Comparison of ENCODE assay signal across 15 mouse cellular contexts in genomic region chr5:137051914-137052505, GRCm38 (mm10). TPM values are rescaled to one million over a fixed set of nuclear protein-coding genes. Genes with fewer than 3 reads are reported as not detected.
A peak's percentile ranks its signal among the peaks of the same experiment; 100 is the strongest.
DNase-seq lines count a peak whose midpoint lies in the region; ATAC-seq and TF ChIP-seq lines count a peak whose summit lies in the region.
"Had no signal": no experiment of that assay in that cellular context is flagged by ENCODE, and none has a peak within 500 bp of the region (broad histone marks: within the 10 kb centered on the region; RNA-seq: fewer than 3 reads in every experiment).

No protein-coding gene starts in this region.

- no peak overlapping the region for H3K9ac ChIP-seq in forebrain, embryonic 14.5 days (ENCODE audit: low read length)
- H3K9ac ChIP-seq: embryonic facial prominence, embryonic 15.5 days; limb, embryonic 13.5 days had no signal

- H3K9me3 ChIP-seq in forebrain, embryonic 14.5 days (replicated peaks; ENCODE audit: control insufficient read depth, low read length): no peaks in the 10 kb centered on the region
- H3K9me3 ChIP-seq: embryonic facial prominence, embryonic 15.5 days; limb, embryonic 13.5 days had no signal

- H3K4me2 ChIP-seq in forebrain, embryonic 14.5 days (ENCODE audit: low read length): no peak overlapping the region
- H3K4me2 ChIP-seq: embryonic facial prominence, embryonic 15.5 days; limb, embryonic 13.5 days had no signal

- no peaks in the 10 kb centered on the region for H3K36me3 ChIP-seq in C2C12 (ENCODE audit: control insufficient read depth, insufficient read depth)
- no peaks in the 10 kb centered on the region for H3K36me3 ChIP-seq in forebrain, embryonic 14.5 days (ENCODE audit: control insufficient read depth, insufficient read depth, low read length)
- H3K36me3 ChIP-seq: embryonic facial prominence, embryonic 15.5 days; limb, embryonic 13.5 days had no signal

- intact Hi-C loops in left cerebral cortex, postnatal 25 days (cut with DNase I): no loop called here

- no peaks in the 10 kb centered on the region for H3K79me3 ChIP-seq in C2C12 (ENCODE audit: low read depth)

- peak; percentile 41 to 80 for DNase-seq in layer of hippocampus, adult 2 months (ENCODE audit: low spot score in 2 of 2)
- no peak for DNase-seq in layer of hippocampus, postnatal 10 days (ENCODE audit: low spot score in 2 of 2)
- DNase-seq in NIH3T3 (ENCODE audit: low read depth): peak; percentile 47
- DNase-seq in left cerebral cortex, postnatal 25 days (ENCODE audit: low spot score in 2 of 2): peak; percentile 56 to 86
- no peak for DNase-seq in forebrain, embryonic 14.5 days (ENCODE audit: low spot score)
- DNase-seq in T-cell, adult 2 months (ENCODE audit: low spot score): no peak
- DNase-seq: cerebellum, postnatal 10 days; heart, adult 2 months; heart, postnatal 14 days; lung, postnatal 4 days; spleen, adult 18-20 months had no signal

- H3ac ChIP-seq in C2C12 (ENCODE audit: control insufficient read depth, insufficient read length, low read depth): no peak overlapping the region

- no peaks in the 10 kb centered on the region for H3K27me3 ChIP-seq in C2C12 (ENCODE audit: control insufficient read depth, insufficient read depth, insufficient read length)
- no peaks in the 10 kb centered on the region for H3K27me3 ChIP-seq in forebrain, embryonic 14.5 days (replicated peaks; ENCODE audit: control insufficient read depth, insufficient read depth, low read length)
- H3K27me3 ChIP-seq: embryonic facial prominence, embryonic 15.5 days; limb, embryonic 13.5 days had no signal

- H3K4me1 ChIP-seq in forebrain, embryonic 14.5 days (ENCODE audit: control insufficient read depth, insufficient read depth, low read length): no peaks in the 10 kb centered on the region
- H3K4me1 ChIP-seq: embryonic facial prominence, embryonic 15.5 days; limb, embryonic 13.5 days had no signal

- H3K79me2 ChIP-seq in C2C12 (ENCODE audit: control insufficient read depth, insufficient read depth): no peaks in the 10 kb centered on the region

- no peak for ATAC-seq in forebrain, embryonic 14.5 days
- ATAC-seq: forebrain, embryonic 16.5 days had no signal

- H3K4me3 ChIP-seq in layer of hippocampus, adult 2 months: no peak overlapping the region
- H3K4me3 ChIP-seq in C2C12 (ENCODE audit: insufficient read depth, poor library complexity, severe bottlenecking): no peak overlapping the region
- no peak overlapping the region for H3K4me3 ChIP-seq in forebrain, embryonic 14.5 days (ENCODE audit: low read depth, low read length)
- H3K4me3 ChIP-seq: embryonic facial prominence, embryonic 15.5 days; heart, adult 2 months; limb, embryonic 13.5 days had no signal

- TF ChIP-seq CTCF in layer of hippocampus, adult 2 months (conservative IDR thresholded peaks at IDR 0.05): no peak
- TF ChIP-seq CTCF in C2C12 (IDR thresholded peaks at IDR 0.05; ENCODE audit: control insufficient read depth, insufficient read depth, insufficient read length): no peak

- peak overlapping the region; percentile 93 for H3K27ac ChIP-seq in layer of hippocampus, adult 2 months
- no peak overlapping the region for H3K27ac ChIP-seq in forebrain, embryonic 14.5 days (ENCODE audit: low read depth, low read length)
- H3K27ac ChIP-seq: embryonic facial prominence, embryonic 15.5 days; heart, adult 2 months; limb, embryonic 13.5 days had no signal

- 91% methylated on average over 5 of the region's 5 CpGs for WGBS in forebrain, embryonic 14.5 days

TF ChIP-seq in C2C12, 6 proteins besides CTCF, POLR2A, EP300 and RAD21:
- TF ChIP-seq CEBPB (IDR thresholded peaks at IDR 0.05; ENCODE audit: low read depth) (no peak), MYOD1 (IDR thresholded peaks at IDR 0.05; ENCODE audit: control insufficient read depth, insufficient read length, low read depth) (peak; percentile 6)

RNA-seq across cellular contexts. Expression of gene Ap1s1, which starts 6.1 kb away (rescaled TPM):
- 100 to 1,000 TPM; 298 to 323 TPM for total RNA-seq in layer of hippocampus, adult 2 months (2021)
- 100 to 1,000 TPM; 187 to 196 TPM for total RNA-seq in layer of hippocampus, postnatal 10 days (2021)
- polyA plus RNA-seq in C2C12 (2012; fragmentation: generic; extraction: Trizol): 360 TPM
- 100 to 1,000 TPM; 304 to 317 TPM for total RNA-seq in left cerebral cortex, postnatal 25 days (2021)
- 242 and 250 TPM in 2 replicates for polyA plus RNA-seq in forebrain, embryonic 14.5 days (2014; fragmentation: Nextera tagmentation; extraction: Ambion mirVana)

RNA-seq across cellular contexts. Expression of gene Serpine1, which starts 20.1 kb away (rescaled TPM):
- under 1 TPM; 0.38 to 0.52 TPM for total RNA-seq in layer of hippocampus, adult 2 months (2021)
- total RNA-seq in layer of hippocampus, postnatal 10 days (2021): under 1 TPM; 0.80 to 0.96 TPM
- polyA plus RNA-seq in C2C12 (2012; fragmentation: generic; extraction: Trizol): 131 TPM
- total RNA-seq in left cerebral cortex, postnatal 25 days (2021): under 1 TPM; 0.55 to 0.99 TPM
- 0.14 and 0.28 TPM in 2 replicates for polyA plus RNA-seq in forebrain, embryonic 14.5 days (2014; fragmentation: Nextera tagmentation; extraction: Ambion mirVana)

RNA-seq across cellular contexts. Expression of gene Vgf, which starts 25.8 kb away (rescaled TPM):
- total RNA-seq in layer of hippocampus, adult 2 months (2021): 100 to 1,000 TPM; 180 to 212 TPM
- 100 to 1,000 TPM; 253 to 268 TPM for total RNA-seq in layer of hippocampus, postnatal 10 days (2021)
- polyA plus RNA-seq in C2C12 (2012; fragmentation: generic; extraction: Trizol): 0.28 TPM
- total RNA-seq in left cerebral cortex, postnatal 25 days (2021): 100 to 1,000 TPM; 392 to 396 TPM
- polyA plus RNA-seq in forebrain, embryonic 14.5 days (2014; fragmentation: Nextera tagmentation; extraction: Ambion mirVana): 2.7 and 3.8 TPM in 2 replicates
- total RNA-seq: heart, adult 2 months; heart, postnatal 14 days had no signal

Comparison
In these comparisons a context has a peak if more than half of its experiments do, and no peak if none do; other contexts are left out.
1. DNase-seq: peak in layer of hippocampus, adult 2 months (2 of 2), NIH3T3 (single experiment) and left cerebral cortex, postnatal 25 days (2 of 2); none in layer of hippocampus, postnatal 10 days (0 of 2), forebrain, embryonic 14.5 days (single experiment) and T-cell, adult 2 months (single experiment).